Mouse (Mus musculus) ES-E14 (cell line): ENCODE results near the gene Abca17. TPM values are rescaled to one million over a fixed set of nuclear protein-coding genes. Genes with fewer than 3 reads are reported as not detected.

Experiments
- DNase-seq: peaks from one replicate; pipeline ENCODE4 v3.0.0-alpha.2; 2013; ENCODE audit warnings: low read depth, low spot score
- H3K27ac ChIP-seq: 2 replicates; pipeline ENCODE4 v1.5.1; 2012; ENCODE audit warnings: low read depth, mild to moderate bottlenecking, low read length, moderate library complexity, mixed read lengths; ENCODE audit not compliant: poor library complexity, insufficient read depth, severe bottlenecking
- H3K36me3 ChIP-seq: 2 replicates; pipeline ENCODE4 v1.6.1; 2012; ENCODE audit warnings: mild to moderate bottlenecking, low read length, moderate library complexity, mixed read lengths; ENCODE audit not compliant: control insufficient read depth, poor library complexity, insufficient read depth, severe bottlenecking
- H3K4me1 ChIP-seq, 2 experiments: fragments of 150-350 bp in 1 of 2; sonication (generic) in 1 of 2; 2 replicates each; pipeline ENCODE4 v1.6.1; 2012; ENCODE audit warnings: low read length in 2 of 2, mild to moderate bottlenecking in 1 of 2, mixed read lengths in 1 of 2; ENCODE audit not compliant: control insufficient read depth in 2 of 2, insufficient read depth in 2 of 2, poor library complexity in 1 of 2
- H3K4me3 ChIP-seq, 2 experiments: fragments of 150-350 bp in 1 of 2; sonication (generic) in 1 of 2; 2 replicates each; pipeline ENCODE4 v1.5.1; 2012; ENCODE audit warnings: low read length in 2 of 2, low read depth in 1 of 2, mild to moderate bottlenecking in 1 of 2, mixed read lengths in 1 of 2; ENCODE audit not compliant: insufficient read depth in 1 of 2, poor library complexity in 1 of 2, severe bottlenecking in 1 of 2
- H3K9ac ChIP-seq: 2 replicates; pipeline ENCODE4 v1.6.1; 2012; ENCODE audit warnings: low read depth, mild to moderate bottlenecking, low read length, mixed read lengths; ENCODE audit not compliant: poor library complexity, insufficient read depth, severe bottlenecking
- H3K9me3 ChIP-seq: fragments of 150-350 bp; sonication (generic); 2 replicates; pipeline ENCODE4 v1.6.1; 2012; ENCODE audit warnings: low read depth, mild to moderate bottlenecking, low read length; ENCODE audit not compliant: control insufficient read depth, insufficient read depth
- CHD2 ChIP-seq: IDR thresholded peaks from 2 replicates; pipeline ENCODE4 v1.6.1; 2014; ENCODE audit warnings: mild to moderate bottlenecking, low read depth, low read length, inconsistent platforms
- HCFC1 ChIP-seq: IDR thresholded peaks from 2 replicates; pipeline ENCODE4 v1.6.1; 2012; ENCODE audit warnings: low read length, inconsistent platforms, borderline replicate concordance; ENCODE audit not compliant: insufficient read depth
- MAFK ChIP-seq: IDR thresholded peaks from 2 replicates; pipeline ENCODE4 v1.6.1; 2014; ENCODE audit warnings: mild to moderate bottlenecking, low read depth, low read length, inconsistent platforms; ENCODE audit not compliant: insufficient read depth
- ZC3H11A ChIP-seq: IDR thresholded peaks from 2 replicates; pipeline ENCODE4 v1.6.1; 2012; ENCODE audit warnings: low read depth, mild to moderate bottlenecking, inconsistent platforms, low read length, borderline replicate concordance
- ZNF384 ChIP-seq: IDR thresholded peaks from 2 replicates; pipeline ENCODE4 v1.6.1; 2012; ENCODE audit warnings: low read depth, low read length, inconsistent platforms
- in situ Hi-C, 2 experiments: fragments of 600-800 bp; cut with MboI; formaldehyde crosslinking; loops; one replicate each; pipeline ENCODE4 v1.15.1; 2025; ENCODE audit warnings: low sequenced_read_pairs in 2 of 2, inconsistent platforms in 1 of 2; ENCODE audit not compliant: unreplicated experiment in 2 of 2
- total RNA-seq: library from RNA; depleted of rRNA; stranded (reverse); fragments of 300-350 nt; gene quantifications from 2 replicates; pipeline ENCODE4 v1.2.3, GENCODE M21; 2012

The Abca17 gene
- total RNA-seq, 1 experiment: not detected

DNA sequence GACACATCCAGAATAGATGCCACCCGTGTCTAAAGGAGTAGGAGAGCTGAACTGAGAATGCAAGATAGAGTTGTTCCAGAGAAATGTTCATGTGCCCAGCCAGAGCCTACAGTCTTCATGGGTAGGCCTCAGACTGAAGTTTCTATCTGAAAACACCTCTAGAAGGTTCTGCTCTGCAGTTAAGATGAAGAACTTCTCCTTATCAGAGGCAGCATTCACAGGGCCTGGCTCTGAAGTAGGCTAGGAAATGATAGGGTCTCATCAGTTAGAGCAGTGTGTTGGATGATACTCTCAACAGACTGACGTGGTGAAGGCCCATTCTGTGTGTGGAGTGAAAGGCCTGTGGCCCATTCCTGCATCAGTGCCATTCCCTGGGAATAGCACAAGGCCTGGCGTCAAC, 3.1 kb upstream of the Abca17 start:
- H3K27ac ChIP-seq: no peak overlapping the region
- H3K9me3 ChIP-seq: no peaks in the 10 kb centered on the region
- in situ Hi-C loops: no loop called here
- no peak for TF ChIP-seq HCFC1
- no peak for TF ChIP-seq MAFK
- TF ChIP-seq ZNF384: no peak
- no peak for TF ChIP-seq ZC3H11A
- no peak for TF ChIP-seq CHD2
- no peaks in the 10 kb centered on the region for H3K36me3 ChIP-seq
- no peak overlapping the region for H3K4me3 ChIP-seq
- H3K9ac ChIP-seq: no peak overlapping the region
- no peak for DNase-seq
- H3K4me1 ChIP-seq: peaks cover 0 to 2% of the 10 kb centered on the region in 2 experiments; a peak in 1 of 4 replicates

DNA sequence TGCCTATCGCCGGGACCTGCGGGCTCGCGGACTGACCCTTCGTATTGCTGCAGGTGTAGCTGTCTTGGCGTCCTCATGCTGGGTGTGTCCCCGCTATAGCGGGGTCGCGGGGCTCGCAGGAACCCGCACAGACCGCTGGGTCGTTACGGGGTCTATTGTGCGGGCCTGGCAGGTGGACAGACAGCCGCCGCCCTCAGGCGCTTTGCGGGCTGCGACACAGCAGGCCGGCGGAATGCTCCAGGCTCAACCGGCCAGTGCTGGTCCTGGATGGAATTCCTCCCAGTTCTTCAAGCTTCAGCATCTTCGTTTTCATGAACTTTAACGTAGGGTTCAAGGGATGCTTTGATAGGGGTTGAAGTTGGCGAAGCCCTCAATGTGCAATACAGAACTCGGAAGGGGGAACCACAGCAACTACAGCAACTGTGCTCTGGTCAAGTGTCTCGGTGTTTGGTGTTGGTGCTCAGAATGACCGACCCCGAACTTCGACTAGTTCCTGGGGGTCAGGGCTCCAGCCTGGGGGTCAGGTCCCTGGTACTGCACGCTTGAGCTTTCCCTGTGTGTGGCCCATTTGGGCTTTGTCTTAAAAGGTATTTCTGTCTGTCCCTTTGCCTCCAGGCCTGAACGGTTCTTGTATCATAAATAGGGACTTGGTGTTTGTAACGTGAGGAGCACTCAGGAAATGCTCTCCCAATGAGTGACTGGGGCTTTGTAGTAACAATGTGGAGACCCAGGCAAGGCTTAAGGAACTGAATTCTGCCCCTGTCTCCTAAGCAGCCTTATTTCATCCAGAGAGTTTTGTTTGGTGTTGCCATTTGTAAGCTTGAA, 1.7 kb upstream of the Abca17 start:
- no peak overlapping the region for H3K27ac ChIP-seq
- in situ Hi-C loops: no loop called here
- H3K9me3 ChIP-seq: no peaks in the 10 kb centered on the region
- peak overlapping the region; percentile 75 to 81 for H3K4me3 ChIP-seq
- no peaks in the 10 kb centered on the region for H3K36me3 ChIP-seq
- TF ChIP-seq HCFC1 (no peak), ZC3H11A (no peak), CHD2 (no peak), ZNF384 (no peak), MAFK (no peak)
- H3K9ac ChIP-seq: peak overlapping the region; percentile 72
- peaks cover 0 to 2% of the 10 kb centered on the region in 2 experiments; a peak in 1 of 4 replicates for H3K4me1 ChIP-seq
- peak; percentile 30 for DNase-seq

DNA sequence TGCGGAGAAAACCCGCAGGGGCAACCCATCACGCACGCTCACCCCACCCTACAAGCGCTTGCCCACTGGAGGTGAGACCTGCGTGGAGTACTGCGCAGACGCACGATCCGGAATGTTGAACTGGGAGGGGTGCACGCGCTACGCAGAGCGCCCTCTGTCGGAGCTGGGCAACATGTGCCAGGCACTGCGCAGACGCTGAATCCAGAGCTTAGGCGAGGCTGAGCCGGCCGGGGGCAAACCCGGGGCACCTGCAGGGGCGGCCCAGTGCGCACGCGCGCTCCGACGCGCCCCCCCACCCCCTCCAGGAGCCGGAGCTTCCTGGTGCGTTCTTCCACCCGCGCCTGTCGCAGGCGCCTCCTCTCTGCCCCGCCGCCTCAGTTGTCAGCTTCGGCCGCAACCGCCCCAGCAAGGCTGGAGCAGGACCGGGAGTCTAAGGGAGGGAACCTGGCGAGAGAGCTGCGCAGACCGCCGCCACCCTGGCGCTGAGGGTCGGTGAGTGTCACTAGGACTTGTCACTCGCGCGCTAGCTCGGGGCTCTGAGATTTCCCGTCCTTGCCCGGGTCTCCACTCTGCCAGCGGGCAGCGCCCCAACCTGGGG, 991 bp upstream of the Abca17 start, which contains the start of gene Abca3:
Abca3 (plus strand) TSS at position 191 of the 598 bp plus-strand sequence.
- in situ Hi-C loops: no loop called here
- no peak within 1 kb of the TSS for H3K27ac ChIP-seq

DNA sequence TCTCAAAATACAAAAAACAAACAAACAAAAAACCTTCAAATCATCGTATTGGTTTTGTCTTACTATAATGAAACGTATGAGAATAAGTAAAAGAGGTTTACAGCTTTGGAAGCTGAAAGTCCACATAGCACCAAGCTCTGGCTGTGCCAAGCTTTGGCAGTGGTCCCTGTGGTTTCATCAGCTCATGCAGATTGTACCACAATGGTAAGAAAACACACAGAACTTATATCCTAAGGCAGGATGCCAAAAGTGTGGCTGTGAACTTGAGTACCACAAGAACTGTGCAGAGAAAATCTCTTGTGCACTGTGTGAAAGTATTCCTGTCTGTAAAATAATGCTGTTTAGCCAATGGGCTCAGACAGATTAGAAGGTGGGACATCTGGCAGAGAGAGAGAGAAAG, 1.7 kb downstream of the Abca17 start:
- TF ChIP-seq ZC3H11A (no peak), MAFK (no peak), ZNF384 (no peak), HCFC1 (no peak), CHD2 (no peak)
- Histone ChIP-seq H3K9me3 (no peaks in the 10 kb centered on the region), H3K9ac (no peak overlapping the region), H3K36me3 (no peaks in the 10 kb centered on the region), H3K27ac (no peak overlapping the region), H3K4me1 (peaks cover 0 to 2% of the 10 kb centered on the region in 2 experiments; a peak in 1 of 4 replicates), H3K4me3 (no peak overlapping the region)
- DNase-seq: no peak
- in situ Hi-C loops: no loop called here

More for the DNA sequence above, 991 bp upstream of the Abca17 start, which contains the start of gene Abca3:
- no peaks in the 10 kb centered on the region for H3K36me3 ChIP-seq
- H3K9ac ChIP-seq: peak within 1 kb of the TSS; percentile 72
- H3K4me3 ChIP-seq: peak within 1 kb of the TSS; percentile 75 to 81
- peak; percentile 91 for DNase-seq
- TF ChIP-seq HCFC1 (peak; percentile 66; the same call in 1 of the 2 replicates), ZC3H11A (no peak)
- no peaks in the 10 kb centered on the region for H3K9me3 ChIP-seq
- peaks cover 0 to 2% of the 10 kb centered on the region in 2 experiments; a peak in 1 of 4 replicates for H3K4me1 ChIP-seq
